Comparison of ENCODE assay signal across 8 mouse cellular contexts in the genomic region with DNA sequence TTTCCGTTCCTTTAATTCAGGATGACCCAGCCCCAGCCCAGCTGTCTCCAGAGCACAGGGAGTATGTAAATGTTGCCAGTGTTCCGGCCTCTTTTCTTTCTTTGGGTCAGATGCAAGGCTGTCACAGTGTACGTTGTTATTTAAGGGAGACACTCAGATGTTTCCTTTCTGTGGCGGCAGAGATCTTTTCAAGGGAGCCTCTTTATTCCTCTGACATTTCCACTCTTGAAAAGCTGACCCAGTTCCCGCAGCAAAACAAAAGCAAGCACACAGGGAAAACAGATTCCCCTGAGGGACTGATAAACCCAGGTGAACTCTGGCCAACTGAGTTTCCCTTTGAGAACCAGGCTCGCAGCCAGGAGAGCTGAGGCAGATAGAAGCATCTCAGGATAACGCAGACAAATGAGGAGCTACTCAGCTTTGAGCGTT.
A peak's percentile ranks its signal among the peaks of the same experiment; 100 is the strongest.
DNase-seq lines count a peak whose midpoint lies in the region; ATAC-seq and TF ChIP-seq lines count a peak whose summit lies in the region.

No protein-coding gene starts in this region.

- TF ChIP-seq CTCF in cerebellum, adult 2 months (IDR thresholded peaks at IDR 0.05; ENCODE audit: borderline replicate concordance, insufficient read depth, low read depth, low read length), result no peak

- H3K36me3 ChIP-seq in embryonic facial prominence, embryonic 14.5 days (ENCODE audit: control insufficient read depth, insufficient read depth, low read length), result no peaks in the 10 kb centered on the region
- H3K36me3 ChIP-seq in hindbrain, embryonic 15.5 days, result no peaks in the 10 kb centered on the region
- no peaks in the 10 kb centered on the region for H3K36me3 ChIP-seq in neural tube, embryonic 14.5 days (ENCODE audit: control insufficient read depth, insufficient read depth, low read length)
- H3K36me3 ChIP-seq in limb, embryonic 10.5 days, result no peaks in the 10 kb centered on the region

- 4% methylated on average over 8 of the region's 8 CpGs for WGBS in cerebellum, adult 2 months
- 4% methylated on average over 8 of the region's 8 CpGs for WGBS in embryonic facial prominence, embryonic 14.5 days
- WGBS in hindbrain, embryonic 15.5 days, result 7% methylated on average over 8 of the region's 8 CpGs
- WGBS in neural tube, embryonic 14.5 days, result 2% methylated on average over 8 of the region's 8 CpGs
- WGBS in limb, embryonic 10.5 days, result 32% methylated on average over 8 of the region's 8 CpGs

- no peaks in the 10 kb centered on the region for H3K4me1 ChIP-seq in cerebellum, adult 2 months (ENCODE audit: control insufficient read depth, insufficient read depth, low read length)
- 0 out of 2 replicates have a peak, but pooled peaks cover 4% of the 10 kb centered on the region for H3K4me1 ChIP-seq in embryonic facial prominence, embryonic 14.5 days (ENCODE audit: control insufficient read depth, insufficient read depth, low read length)
- peaks cover 8% of the 10 kb centered on the region for H3K4me1 ChIP-seq in hindbrain, embryonic 15.5 days (replicated peaks)
- peaks cover 6% of the 10 kb centered on the region for H3K4me1 ChIP-seq in neural tube, embryonic 14.5 days (ENCODE audit: control insufficient read depth, insufficient read depth, low read length)
- peaks cover 19% of the 10 kb centered on the region for H3K4me1 ChIP-seq in limb, embryonic 10.5 days

- H3K27me3 ChIP-seq in cerebellum, adult 2 months (ENCODE audit: control insufficient read depth, insufficient read depth, low read length), result no peaks in the 10 kb centered on the region
- no peaks in the 10 kb centered on the region for H3K27me3 ChIP-seq in embryonic facial prominence, embryonic 14.5 days (replicated peaks; ENCODE audit: control insufficient read depth, insufficient read depth, low read length)
- no peaks in the 10 kb centered on the region for H3K27me3 ChIP-seq in hindbrain, embryonic 15.5 days
- H3K27me3 ChIP-seq in neural tube, embryonic 14.5 days (ENCODE audit: control insufficient read depth, insufficient read depth, low read length), result no peaks in the 10 kb centered on the region
- no peaks in the 10 kb centered on the region for H3K27me3 ChIP-seq in limb, embryonic 10.5 days (ENCODE audit: low read depth, poor library complexity, severe bottlenecking)

- peak; percentile 11 to 27 for DNase-seq in cerebellum, adult 2 months
- no peak for DNase-seq in cerebellum, adult 11 months
- DNase-seq in MN1 (ENCODE audit: low spot score), result peak; percentile 11
- peak; percentile 47 for DNase-seq in embryonic facial prominence, embryonic 14.5 days (ENCODE audit: low spot score)
- DNase-seq in lung, postnatal 36 days, result no peak
- no peak for DNase-seq in limb, embryonic 10.5 days (ENCODE audit: low spot score)

- no peaks in the 10 kb centered on the region for H3K9me3 ChIP-seq in embryonic facial prominence, embryonic 14.5 days (ENCODE audit: control insufficient read depth, low read length)
- H3K9me3 ChIP-seq in hindbrain, embryonic 15.5 days, result no peaks in the 10 kb centered on the region
- no peaks in the 10 kb centered on the region for H3K9me3 ChIP-seq in neural tube, embryonic 14.5 days (ENCODE audit: control insufficient read depth, low read length)
- H3K9me3 ChIP-seq in limb, embryonic 10.5 days (replicated peaks), result no peaks in the 10 kb centered on the region

- TF ChIP-seq POLR2A in cerebellum, adult 2 months (IDR thresholded peaks at IDR 0.05; ENCODE audit: borderline replicate concordance, insufficient read depth, low read length), result no peak

- no peak overlapping the region for H3K9ac ChIP-seq in embryonic facial prominence, embryonic 14.5 days (ENCODE audit: low read depth, low read length)
- H3K9ac ChIP-seq in hindbrain, embryonic 15.5 days, result no peak overlapping the region
- 0 out of 2 replicates have a peak overlapping the region, but pooled peaks have one; percentile 16 for H3K9ac ChIP-seq in neural tube, embryonic 14.5 days (replicated peaks; ENCODE audit: low read depth, low read length)

- ATAC-seq in embryonic facial prominence, embryonic 14.5 days (ENCODE audit: low read depth), result no peak
- 0 out of 2 replicates have a peak, but pooled peaks have one; percentile 54 for ATAC-seq in hindbrain, embryonic 15.5 days (ENCODE audit: low FRiP score, low read depth)
- no peak for ATAC-seq in neural tube, embryonic 14.5 days (ENCODE audit: low read depth)

- peak overlapping the region; percentile 2; the same call in 1 of the 2 replicates for H3K4me2 ChIP-seq in embryonic facial prominence, embryonic 14.5 days (ENCODE audit: low read depth, low read length)
- peak overlapping the region; percentile 30; the same call in 1 of the 2 replicates for H3K4me2 ChIP-seq in hindbrain, embryonic 15.5 days
- no peak overlapping the region for H3K4me2 ChIP-seq in neural tube, embryonic 14.5 days (ENCODE audit: low read depth, low read length)

- H3K27ac ChIP-seq in cerebellum, adult 2 months (ENCODE audit: insufficient read depth, low read length), result no peak overlapping the region
- no peak overlapping the region for H3K27ac ChIP-seq in embryonic facial prominence, embryonic 14.5 days (replicated peaks; ENCODE audit: low read depth, low read length)
- H3K27ac ChIP-seq in hindbrain, embryonic 15.5 days (replicated peaks), result peak overlapping the region; percentile 14; the same call in 1 of the 2 replicates
- no peak overlapping the region for H3K27ac ChIP-seq in neural tube, embryonic 14.5 days (ENCODE audit: low read depth, low read length)
- no peak overlapping the region for H3K27ac ChIP-seq in limb, embryonic 10.5 days

- no peak overlapping the region for H3K4me3 ChIP-seq in cerebellum, adult 2 months (replicated peaks; ENCODE audit: insufficient read depth, low read depth, low read length)
- no peak overlapping the region for H3K4me3 ChIP-seq in embryonic facial prominence, embryonic 14.5 days (ENCODE audit: low read depth, low read length)
- no peak overlapping the region for H3K4me3 ChIP-seq in hindbrain, embryonic 15.5 days
- no peak overlapping the region for H3K4me3 ChIP-seq in neural tube, embryonic 14.5 days (ENCODE audit: low read depth, low read length)
- H3K4me3 ChIP-seq in limb, embryonic 10.5 days, result no peak overlapping the region

Comparison
In these comparisons a context has a peak if more than half of its experiments do, and no peak if none do; other contexts are left out.
1. DNase-seq: peak in cerebellum, adult 2 months (2 of 2), MN1 (single experiment) and embryonic facial prominence, embryonic 14.5 days (single experiment); none in cerebellum, adult 11 months (single experiment), lung, postnatal 36 days (single experiment) and limb, embryonic 10.5 days (single experiment).